Mouse (Mus musculus) C2C12 (cell line): ENCODE measurements at regions not wholly inside any gene's neighbourhood (a gene's known extent, or its start where the extent isn't known, plus 50 kb on each side); places are given as distances from the start of the nearest gene placed in this dataset.

Source experiments
- H3K27me3 ChIP-seq: one replicate; pipeline ENCODE4 v1.6.1; 2011; ENCODE audit not compliant: control insufficient read depth, insufficient read depth, insufficient read length
- H3K36me3 ChIP-seq: one replicate; pipeline ENCODE4 v1.6.1; 2011; ENCODE audit not compliant: control insufficient read depth, insufficient read depth
- H3K4me3 ChIP-seq: one replicate; pipeline ENCODE4 v1.5.1; 2011; ENCODE audit warnings: mild to moderate bottlenecking, control low read depth; ENCODE audit not compliant: poor library complexity, insufficient read depth, severe bottlenecking
- H3K79me2 ChIP-seq: one replicate; pipeline ENCODE4 v1.6.1; 2011; ENCODE audit not compliant: control insufficient read depth, insufficient read depth
- H3K79me3 ChIP-seq: one replicate; pipeline ENCODE4 v1.6.1; 2011; ENCODE audit warnings: low read depth, control low read depth
- H3ac ChIP-seq: one replicate; pipeline ENCODE3; 2011; ENCODE audit warnings: low read depth; ENCODE audit not compliant: control insufficient read depth, insufficient read length
- CEBPB ChIP-seq: IDR thresholded peaks from one replicate; pipeline ENCODE4 v1.6.1; 2011; ENCODE audit warnings: low read depth, mild to moderate bottlenecking, control low read depth, moderate library complexity
- CTCF ChIP-seq: IDR thresholded peaks from one replicate; pipeline ENCODE4 v1.5.1; 2011; ENCODE audit not compliant: control insufficient read depth, insufficient read depth, insufficient read length
- FOSL1 ChIP-seq: IDR thresholded peaks from one replicate; pipeline ENCODE4 v1.8.0; 2011; ENCODE audit warnings: mild to moderate bottlenecking, low read length; ENCODE audit not compliant: poor library complexity, insufficient read depth, severe bottlenecking
- MAX ChIP-seq: IDR thresholded peaks from one replicate; pipeline ENCODE4 v1.6.1; 2011; ENCODE audit warnings: mild to moderate bottlenecking, control low read depth
- MYOD1 ChIP-seq: IDR thresholded peaks from one replicate; pipeline ENCODE4 v1.6.1; 2011; ENCODE audit warnings: low read depth; ENCODE audit not compliant: control insufficient read depth, insufficient read length
- MYOG ChIP-seq: IDR thresholded peaks from one replicate; pipeline ENCODE4 v1.6.1; 2011; ENCODE audit not compliant: control insufficient read depth, insufficient read length; ENCODE audit errors: extremely low read depth
- USF1 ChIP-seq: IDR thresholded peaks from one replicate; pipeline ENCODE4 v1.6.1; 2011; ENCODE audit warnings: low read depth, mild to moderate bottlenecking, control low read depth, moderate library complexity

DNA sequence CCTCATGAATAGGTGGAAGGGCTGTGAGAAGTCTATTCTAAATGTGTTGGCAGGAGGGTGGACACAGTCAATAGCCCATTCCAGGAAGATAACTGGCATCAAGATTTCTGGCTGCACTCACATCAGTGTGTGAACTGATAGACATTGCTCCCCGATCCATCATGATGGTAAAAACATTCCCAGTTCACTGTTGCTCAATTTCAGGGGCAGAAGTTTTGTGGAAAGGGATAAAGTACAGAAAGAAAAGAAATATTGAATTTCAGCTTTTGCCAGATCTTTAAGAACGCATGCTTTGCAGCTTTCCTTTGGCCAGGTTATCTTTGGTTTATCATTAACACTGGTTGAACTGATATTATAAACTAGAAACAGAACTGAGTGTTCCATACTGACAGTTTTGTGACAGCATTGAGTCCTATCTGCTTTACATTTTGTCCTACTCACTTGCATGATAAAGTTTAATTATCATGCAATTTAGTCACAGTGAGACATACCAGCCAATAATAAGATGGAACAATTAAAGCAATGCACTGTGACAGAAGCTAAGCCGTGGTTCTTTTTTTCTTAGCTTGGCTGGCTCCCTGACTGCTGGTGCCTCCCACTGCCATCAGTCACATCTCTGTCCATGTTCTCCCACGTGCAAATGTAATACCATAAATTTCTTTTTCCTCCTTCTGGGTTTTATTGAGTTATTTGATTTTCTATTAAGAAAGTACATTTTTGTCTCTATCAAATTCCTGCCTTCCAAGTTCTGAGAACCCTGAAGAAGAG is 302.1 kb downstream of the Etaa1 start:
- H3K4me3 ChIP-seq: no peak overlapping the region
- H3K79me3 ChIP-seq: no peaks in the 10 kb centered on the region
- H3ac ChIP-seq: no peak overlapping the region
- no peaks in the 10 kb centered on the region for H3K79me2 ChIP-seq
- H3K36me3 ChIP-seq: no peaks in the 10 kb centered on the region
- no peaks in the 10 kb centered on the region for H3K27me3 ChIP-seq
- TF ChIP-seq MYOG (no peak), CEBPB (no peak), MYOD1 (no peak), FOSL1 (no peak), CTCF (no peak), USF1 (no peak), MAX (no peak)

- Histone ChIP-seq H3K79me3 (no peaks in the 10 kb centered on the region), H3K4me3 (no peak overlapping the region), H3ac (no peak overlapping the region), H3K36me3 (no peaks in the 10 kb centered on the region), H3K27me3 (no peaks in the 10 kb centered on the region), H3K79me2 (no peaks in the 10 kb centered on the region)
- TF ChIP-seq MYOG (no peak), MAX (no peak), FOSL1 (no peak), CTCF (no peak), MYOD1 (no peak), USF1 (no peak), CEBPB (no peak)
These were observed 297.8 kb downstream of the Etaa1 start for GRCm38 (mm10) chr11:17655840-17656239.

- Histone ChIP-seq H3K4me3 (no peak overlapping the region), H3K79me3 (no peaks in the 10 kb centered on the region), H3K79me2 (no peaks in the 10 kb centered on the region), H3K27me3 (no peaks in the 10 kb centered on the region), H3K36me3 (no peaks in the 10 kb centered on the region), H3ac (no peak overlapping the region)
- TF ChIP-seq CEBPB: no peak
- no peak for TF ChIP-seq USF1
- TF ChIP-seq MAX: no peak
- TF ChIP-seq MYOG: no peak
- no peak for TF ChIP-seq FOSL1
- TF ChIP-seq CTCF: no peak
These were observed 296.0 kb downstream of the Etaa1 start for GRCm38 (mm10) chr11:17657720-17658119.

- no peaks in the 10 kb centered on the region for H3K27me3 ChIP-seq
These were observed 295.4 kb downstream of the Etaa1 start for GRCm38 (mm10) chr11:17658289-17658688.

GRCm38 (mm10) chr11:17658717-17659116 is 295.0 kb downstream of the Etaa1 start:
- H3K79me2 ChIP-seq: no peaks in the 10 kb centered on the region
- no peak overlapping the region for H3ac ChIP-seq
- TF ChIP-seq FOSL1: no peak
- no peak for TF ChIP-seq USF1
- no peak for TF ChIP-seq MYOD1
- TF ChIP-seq CTCF: no peak
- TF ChIP-seq MYOG: no peak
- H3K79me3 ChIP-seq: no peaks in the 10 kb centered on the region
- H3K27me3 ChIP-seq: no peaks in the 10 kb centered on the region
- H3K4me3 ChIP-seq: no peak overlapping the region
- no peaks in the 10 kb centered on the region for H3K36me3 ChIP-seq

More at GRCm38 (mm10) chr11:17658289-17658688, 295.4 kb downstream of the Etaa1 start:
- Histone ChIP-seq H3K79me2 (no peaks in the 10 kb centered on the region), H3K79me3 (no peaks in the 10 kb centered on the region), H3ac (no peak overlapping the region), H3K4me3 (no peak overlapping the region), H3K36me3 (no peaks in the 10 kb centered on the region)
- TF ChIP-seq MYOD1: no peak
- no peak for TF ChIP-seq MAX
- TF ChIP-seq MYOG: no peak
- no peak for TF ChIP-seq FOSL1
- TF ChIP-seq CTCF: no peak
- TF ChIP-seq CEBPB: no peak
- TF ChIP-seq USF1: no peak

DNA sequence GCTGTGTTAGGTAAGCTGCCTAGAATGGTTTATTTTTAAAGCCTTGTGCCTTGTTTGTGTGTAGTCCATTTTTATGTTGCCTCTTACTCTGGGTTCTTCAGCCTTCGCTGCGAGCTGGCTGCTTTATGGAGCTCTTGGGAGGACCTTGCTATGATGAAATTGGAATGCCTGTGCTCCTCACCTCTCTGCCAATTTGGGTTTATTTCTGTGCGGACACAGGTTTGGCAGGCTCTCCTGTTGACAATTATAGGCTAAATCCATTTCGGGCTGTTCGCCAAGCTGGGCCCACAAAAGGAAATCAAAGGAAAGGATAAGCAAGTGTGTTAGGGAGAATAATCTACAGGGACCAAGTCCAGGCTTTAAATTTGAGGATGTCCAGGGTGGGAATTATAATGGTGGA is 289.8 kb downstream of the Etaa1 start:
- TF ChIP-seq USF1 (no peak), FOSL1 (no peak), CTCF (no peak), MAX (no peak), MYOG (no peak), MYOD1 (no peak), CEBPB (no peak)
- Histone ChIP-seq H3K79me2 (no peaks in the 10 kb centered on the region), H3ac (no peak overlapping the region), H3K36me3 (no peaks in the 10 kb centered on the region), H3K79me3 (no peaks in the 10 kb centered on the region), H3K27me3 (no peaks in the 10 kb centered on the region), H3K4me3 (no peak overlapping the region)
